Mouse (Mus musculus): ENCODE results near the gene Gm43302. TPM values are rescaled to one million over a fixed set of nuclear protein-coding genes. Genes with fewer than 3 reads are reported as not detected.
"Not testable (repeated sequence)": the region's sequence is repeated elsewhere in the genome, so short reads cannot be mapped to it uniquely, and the experiment has no call there.

Gene Gm43302
- polyA plus RNA-seq, 1 experiment from 2014 or later, result 0.24 TPM

DNA sequence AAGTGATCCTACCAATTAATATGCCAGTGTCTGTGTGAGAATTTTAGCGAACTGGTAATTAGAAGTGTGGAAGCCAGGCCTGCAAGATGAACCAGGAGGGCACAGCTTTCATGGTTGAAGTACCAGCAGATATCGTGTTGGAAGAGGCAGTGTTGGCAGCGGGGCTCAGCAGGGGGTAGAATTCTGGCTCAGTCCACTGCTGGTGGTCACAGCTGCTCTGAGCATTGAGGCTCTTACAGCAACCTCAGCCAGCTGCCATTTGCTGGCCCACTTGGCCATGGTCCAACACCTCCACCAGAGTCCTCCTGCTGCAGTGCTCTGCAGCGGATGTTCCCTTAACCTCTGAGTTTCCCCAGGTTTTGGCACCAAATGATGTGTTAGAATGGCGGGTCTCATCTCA is 97.2 kb downstream of the Gm43302 start:
- not testable (repeated sequence) for H3K9me3 ChIP-seq (replicated peaks); H3K4me2 ChIP-seq; H3K36me3 ChIP-seq; H3K27me3 ChIP-seq (replicated peaks); H3K4me1 ChIP-seq; ATAC-seq (ENCODE audit: low FRiP score); H3K27ac ChIP-seq (replicated peaks); H3K9ac ChIP-seq (replicated peaks); H3K4me3 ChIP-seq (replicated peaks)
- whole genome bisulfite sequencing, result 80% methylated on average over 5 of the region's 5 CpGs

DNA sequence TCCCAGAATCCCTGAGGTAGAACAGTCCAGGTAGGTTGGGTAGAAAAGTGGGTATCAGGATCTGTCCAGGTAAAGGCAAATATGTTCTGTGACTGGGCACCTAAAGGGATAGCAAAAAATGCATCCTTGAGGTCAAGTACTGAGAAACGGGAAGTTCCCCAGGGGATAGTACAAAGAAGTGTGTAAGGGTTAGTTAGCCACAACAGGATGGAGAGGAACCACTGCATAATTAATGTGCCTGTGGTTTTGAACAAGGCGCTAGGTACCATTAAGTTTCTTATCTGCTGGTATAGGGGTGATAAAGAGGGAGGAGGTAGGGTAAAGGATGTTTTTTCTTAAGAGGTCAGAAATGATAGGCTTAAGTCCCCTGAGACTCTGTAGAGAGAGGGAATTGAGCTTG is 101.0 kb downstream of the Gm43302 start:
- H3K9ac ChIP-seq (replicated peaks); H3K4me1 ChIP-seq; H3K27ac ChIP-seq (replicated peaks); H3K27me3 ChIP-seq (replicated peaks); H3K36me3 ChIP-seq; H3K4me3 ChIP-seq (replicated peaks); ATAC-seq (ENCODE audit: low FRiP score); H3K4me2 ChIP-seq; H3K9me3 ChIP-seq (replicated peaks): not testable (repeated sequence)
- WGBS, result 90% methylated on average over 2 of the region's 2 CpGs

GRCm38 (mm10) chr5:105181446-105181845 is 112.0 kb downstream of the Gm43302 start:
- H3K27me3 ChIP-seq (replicated peaks), result no peaks in the 10 kb centered on the region
- no peaks in the 10 kb centered on the region for H3K36me3 ChIP-seq
- no peak overlapping the region for H3K9ac ChIP-seq (replicated peaks)
- no peak overlapping the region for H3K4me2 ChIP-seq
- no peak overlapping the region for H3K27ac ChIP-seq (replicated peaks)
- H3K4me1 ChIP-seq, result no peaks in the 10 kb centered on the region
- no peaks in the 10 kb centered on the region for H3K9me3 ChIP-seq (replicated peaks)
- ATAC-seq (ENCODE audit: low FRiP score), result no peak
- no peak overlapping the region for H3K4me3 ChIP-seq (replicated peaks)

Other genes with a start within 250 kb of the Gm43302 start
- 1.4 and 3.5 TPM in 2 replicates for gene Gbp9, start 154.2 kb downstream of the Gm43302 start, polyA plus RNA-seq (2015; fragmentation: Nextera tagmentation; extraction: Ambion mirVana)
- gene Gbp8, start 154.2 kb downstream of the Gm43302 start, polyA plus RNA-seq (2015; fragmentation: Nextera tagmentation; extraction: Ambion mirVana), result 0.41 and 5.2 TPM in 2 replicates
- gene Gbp4, start 154.1 kb downstream of the Gm43302 start, polyA plus RNA-seq (2015; fragmentation: Nextera tagmentation; extraction: Ambion mirVana), result 2.2 and 7.4 TPM in 2 replicates
- gene Gbp10, start 54.2 kb downstream of the Gm43302 start, polyA plus RNA-seq (2015; fragmentation: Nextera tagmentation; extraction: Ambion mirVana), result 1.6 and 1.8 TPM in 2 replicates
- gene Gbp6, start within 50 bp of the Gm43302 start, polyA plus RNA-seq (2015; fragmentation: Nextera tagmentation; extraction: Ambion mirVana), result 2.8 and 5.2 TPM in 2 replicates
- gene Lrrc8b, start 122.1 kb upstream of the Gm43302 start, polyA plus RNA-seq (2015; fragmentation: Nextera tagmentation; extraction: Ambion mirVana), result 11.6 and 13.8 TPM in 2 replicates
- 14.7 and 16.4 TPM in 2 replicates for gene Lrrc8c, start 225.7 kb upstream of the Gm43302 start, polyA plus RNA-seq (2015; fragmentation: Nextera tagmentation; extraction: Ambion mirVana)

Measured in neural tube, embryonic 15.5 days (tissue).